Mouse (Mus musculus) hindbrain, postnatal 0 days (tissue): Measurements from ENCODE around the gene Hibadh. TPM values are rescaled to one million over a fixed set of nuclear protein-coding genes. Genes with fewer than 3 reads are reported as not detected.

Source experiments
- ATAC-seq: fragments of 200-750 bp; cut with Nextera tagmentation; 2 replicates; pipeline ENCODE4 v1.8.0; 2017; ENCODE audit warnings: mild to moderate bottlenecking, moderate TSS enrichment, moderate library complexity
- DNase-seq: peaks from one replicate; pipeline ENCODE4 v3.0.0-alpha.2; 2015; ENCODE audit warnings: low spot score
- H3K27ac ChIP-seq: fragments of 300-500 bp; sonication (generic); 2 replicates; pipeline ENCODE4 v1.5.1; 2014; ENCODE audit warnings: mild to moderate bottlenecking
- H3K27me3 ChIP-seq: fragments of 300-500 bp; sonication (generic); 2 replicates; pipeline ENCODE4 v1.6.1; 2014; ENCODE audit warnings: low read length, mixed read lengths; ENCODE audit not compliant: insufficient read depth
- H3K36me3 ChIP-seq: fragments of 300-500 bp; sonication (generic); 2 replicates; pipeline ENCODE4 v1.6.1; 2014; ENCODE audit warnings: low read length, mixed read lengths; ENCODE audit not compliant: insufficient read depth
- H3K4me1 ChIP-seq: fragments of 300-500 bp; sonication (generic); 2 replicates; pipeline ENCODE4 v1.6.1; 2014; ENCODE audit warnings: antibody characterized with exemption, low read length, mixed read lengths; ENCODE audit not compliant: insufficient read depth
- H3K4me2 ChIP-seq: fragments of 300-500 bp; sonication (generic); 2 replicates; pipeline ENCODE4 v1.6.1; 2014; ENCODE audit warnings: low read depth, mild to moderate bottlenecking, low read length, moderate library complexity, mixed read lengths
- H3K4me3 ChIP-seq: fragments of 300-500 bp; sonication (generic); 2 replicates; pipeline ENCODE4 v1.5.1; 2014; ENCODE audit warnings: low read length
- H3K9ac ChIP-seq: fragments of 300-500 bp; sonication (generic); replicated peaks from 2 replicates; pipeline ENCODE4 v1.6.1; 2014; ENCODE audit warnings: mild to moderate bottlenecking, low read length, moderate library complexity, mixed read lengths
- H3K9me3 ChIP-seq: fragments of 300-500 bp; sonication (generic); 2 replicates; pipeline ENCODE4 v1.6.1; 2016; ENCODE audit warnings: low read length, mixed read lengths
- CTCF ChIP-seq: IDR thresholded peaks from 2 replicates; pipeline ENCODE4 v1.5.1; 2016; ENCODE audit warnings: antibody characterized with exemption, control low read depth, low read depth
- WGBS: fragments of 180-500 bp; shearing (Covaris S2); extraction: QIAGEN DNeasy Blood & Tissue Kit; methylation state at CpG from one replicate; pipeline ENCODE4 v1.1.7; 2014; 5-methylcytosine and 5-hydroxymethylcytosine counted together
- polyA plus RNA-seq: library from polyadenylated mRNA; unstranded; fragments of >200 nt; fragmentation: Nextera tagmentation; extraction: Ambion mirVana; gene quantifications from 2 replicates; pipeline ENCODE4 v1.2.1, GENCODE M21; 2015
- total RNA-seq: library from RNA; depleted of rRNA; stranded (reverse); fragments of >200 nt; gene quantifications from 2 replicates; pipeline ENCODE4 v1.2.3, GENCODE M21; 2014

Gene Hibadh
- total and polyA plus RNA-seq, 2 experiments from 2014 or later = 35.3 to 71.9 TPM

DNA sequence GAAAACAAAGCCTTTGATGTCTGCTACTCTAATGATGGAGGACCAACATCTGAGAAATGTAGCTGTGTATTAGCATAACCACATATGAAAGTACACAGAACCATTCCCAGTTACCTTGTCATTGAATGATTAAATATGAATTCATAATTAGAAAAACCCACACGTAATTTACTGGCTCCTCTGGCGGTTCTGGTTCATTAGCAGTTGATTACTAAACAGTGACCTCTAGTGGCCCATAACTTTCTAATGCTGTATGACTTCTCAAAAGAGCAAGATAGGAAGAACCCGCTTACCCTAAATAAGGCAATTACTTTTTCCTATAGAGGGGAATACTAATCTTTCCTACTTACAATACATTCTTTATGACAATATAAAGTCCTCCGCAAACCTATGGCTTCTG lies 62.9 kb downstream of the Hibadh start:
- Histone ChIP-seq H3K4me3 (no peak overlapping the region), H3K9ac (no peak overlapping the region), H3K27me3 (0 out of 2 replicates have a peak, but pooled peaks cover 4% of the 10 kb centered on the region), H3K27ac (no peak overlapping the region), H3K36me3 (no peaks in the 10 kb centered on the region), H3K4me1 (no peaks in the 10 kb centered on the region), H3K4me2 (no peak overlapping the region), H3K9me3 (no peaks in the 10 kb centered on the region)
- WGBS = 19% methylated on average over 4 of the region's 4 CpGs
- DNase-seq (peak; percentile 85), ATAC-seq (no peak)
- TF ChIP-seq CTCF = peak; percentile 70

DNA sequence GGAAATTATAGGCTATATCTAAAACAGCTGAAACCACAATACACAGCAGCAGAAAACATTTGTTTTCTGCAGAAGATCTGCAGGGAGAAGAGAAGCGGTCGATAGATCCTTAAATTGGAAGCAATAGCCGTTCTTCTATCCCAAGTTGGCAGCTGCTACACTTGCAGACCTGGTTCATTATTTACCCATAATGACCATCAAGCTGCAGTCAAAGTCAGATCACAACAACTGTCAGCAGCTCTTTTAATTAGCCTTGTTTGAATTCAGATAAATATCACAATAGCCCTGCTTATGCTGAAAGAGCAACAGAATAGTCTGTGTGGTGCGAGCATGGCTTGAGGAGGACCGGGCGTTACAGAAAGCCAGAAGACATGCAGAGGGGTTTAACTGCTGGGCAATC lies 71.5 kb downstream of the Hibadh start:
- Histone ChIP-seq H3K27me3 (no peaks in the 10 kb centered on the region), H3K9ac (no peak overlapping the region), H3K4me3 (no peak overlapping the region), H3K9me3 (no peaks in the 10 kb centered on the region), H3K36me3 (no peaks in the 10 kb centered on the region), H3K27ac (no peak overlapping the region), H3K4me1 (no peaks in the 10 kb centered on the region), H3K4me2 (no peak overlapping the region)
- DNase-seq = no peak
- TF ChIP-seq CTCF = no peak
- WGBS = 65% methylated on average over 6 of the region's 6 CpGs
- ATAC-seq = no peak

DNA sequence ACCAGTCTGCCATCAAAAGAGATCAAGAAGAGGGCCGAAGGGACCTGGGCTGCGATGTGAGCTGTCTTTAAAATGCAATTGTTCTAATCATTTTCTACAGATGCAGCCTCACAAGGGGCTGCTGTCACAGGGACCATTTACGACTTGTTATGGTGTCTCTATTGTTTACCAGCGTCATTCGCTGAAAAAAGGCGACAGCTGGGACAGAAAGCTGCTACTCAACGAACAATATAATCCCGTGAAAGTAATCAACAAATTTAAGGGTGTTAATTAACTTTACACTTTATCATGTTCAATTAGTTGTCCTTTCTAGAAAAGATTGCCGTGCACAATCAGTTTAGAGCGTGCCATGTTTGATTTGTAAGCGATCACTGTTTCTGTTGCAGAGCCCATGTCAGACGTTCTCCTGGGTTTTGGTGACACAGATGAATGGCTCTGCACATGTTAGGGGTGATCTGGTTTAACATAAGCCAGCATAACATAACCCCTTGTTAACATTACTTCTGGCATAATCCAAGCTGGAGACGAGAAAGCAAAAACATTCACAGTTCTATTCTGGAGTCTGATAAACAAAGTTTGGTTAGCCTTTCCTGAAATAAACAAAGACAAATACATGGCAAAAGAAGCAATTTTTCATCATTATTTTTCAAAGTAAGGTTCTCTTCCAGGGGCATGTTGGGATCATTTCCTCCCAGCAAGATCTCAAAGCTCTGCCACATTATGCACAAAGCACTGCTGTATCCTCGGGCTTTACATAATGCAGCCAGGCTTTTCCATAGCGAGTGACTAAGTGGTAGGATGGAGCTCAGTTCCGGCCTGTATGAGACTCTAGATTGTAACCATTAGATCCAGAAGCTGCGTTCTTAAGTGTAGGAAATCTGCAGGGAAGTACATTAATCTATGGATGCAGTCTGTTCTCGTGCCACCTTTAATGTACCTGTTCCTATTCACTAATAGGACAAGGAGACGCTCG lies 72.6 kb downstream of the Hibadh start:
- 41% methylated on average over 20 of the region's 20 CpGs for WGBS
- Histone ChIP-seq H3K4me3 (no peak overlapping the region), H3K27me3 (no peaks in the 10 kb centered on the region), H3K36me3 (no peaks in the 10 kb centered on the region), H3K4me1 (no peaks in the 10 kb centered on the region), H3K9ac (no peak overlapping the region), H3K9me3 (no peaks in the 10 kb centered on the region), H3K27ac (no peak overlapping the region), H3K4me2 (no peak overlapping the region)
- peak; percentile 28 for DNase-seq
- no peak for TF ChIP-seq CTCF
- no peak for ATAC-seq

DNA sequence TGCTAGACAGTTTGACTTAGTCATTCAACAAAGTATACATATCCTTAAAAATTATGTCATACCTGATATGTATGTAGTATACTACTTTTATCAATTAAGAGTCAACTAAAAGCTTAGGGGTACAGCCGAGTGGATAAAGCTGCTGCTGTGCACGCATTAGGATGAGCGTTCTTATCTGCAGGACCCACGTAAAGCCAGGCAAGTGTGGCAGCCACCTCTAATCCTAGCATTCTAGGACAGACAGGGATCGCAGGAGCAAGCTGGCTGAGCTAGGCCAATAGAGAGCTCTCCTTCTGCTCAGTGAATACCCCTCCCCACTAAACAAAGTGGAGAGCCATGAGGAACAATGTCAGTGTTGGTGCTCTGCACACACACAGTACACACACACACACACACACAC lies 75.0 kb downstream of the Hibadh start:
- DNase-seq (no peak), ATAC-seq (no peak)
- no peaks in the 10 kb centered on the region for H3K27me3 ChIP-seq
- H3K36me3 ChIP-seq = no peaks in the 10 kb centered on the region
- no peak overlapping the region for H3K4me3 ChIP-seq
- no peak overlapping the region for H3K9ac ChIP-seq
- no peak overlapping the region for H3K4me2 ChIP-seq
- no peak for TF ChIP-seq CTCF
- no peak overlapping the region for H3K27ac ChIP-seq
- no peaks in the 10 kb centered on the region for H3K9me3 ChIP-seq
- 80% methylated on average over 5 of the region's 5 CpGs for WGBS
- no peaks in the 10 kb centered on the region for H3K4me1 ChIP-seq

DNA sequence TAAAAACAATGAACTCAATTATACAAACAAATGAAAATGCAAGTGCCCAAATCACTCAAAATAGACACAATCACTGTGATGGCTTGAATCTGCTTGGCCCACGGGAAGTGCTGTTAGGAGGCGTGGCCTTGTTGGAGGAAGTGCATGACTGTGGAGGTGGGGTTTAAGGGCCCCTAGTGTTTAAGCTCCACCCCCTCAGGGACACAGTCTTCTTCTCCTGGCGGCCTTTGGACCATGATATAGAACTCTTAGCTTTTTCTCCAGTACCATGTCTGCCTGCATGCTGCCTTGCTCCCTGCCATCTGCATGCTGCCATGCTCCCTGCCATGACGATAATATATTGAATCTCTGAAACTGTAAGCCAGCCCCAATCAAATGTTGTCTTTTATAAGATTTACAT lies 77.2 kb downstream of the Hibadh start:
- H3K9ac ChIP-seq = no peak overlapping the region
- no peak overlapping the region for H3K4me2 ChIP-seq
- no peaks in the 10 kb centered on the region for H3K4me1 ChIP-seq
- WGBS = 93% methylated on average over 4 of the region's 4 CpGs
- H3K27me3 ChIP-seq = no peaks in the 10 kb centered on the region
- TF ChIP-seq CTCF = no peak
- H3K4me3 ChIP-seq = no peak overlapping the region
- no peaks in the 10 kb centered on the region for H3K9me3 ChIP-seq
- no peaks in the 10 kb centered on the region for H3K36me3 ChIP-seq
- DNase-seq (no peak), ATAC-seq (no peak)
- H3K27ac ChIP-seq = no peak overlapping the region

DNA sequence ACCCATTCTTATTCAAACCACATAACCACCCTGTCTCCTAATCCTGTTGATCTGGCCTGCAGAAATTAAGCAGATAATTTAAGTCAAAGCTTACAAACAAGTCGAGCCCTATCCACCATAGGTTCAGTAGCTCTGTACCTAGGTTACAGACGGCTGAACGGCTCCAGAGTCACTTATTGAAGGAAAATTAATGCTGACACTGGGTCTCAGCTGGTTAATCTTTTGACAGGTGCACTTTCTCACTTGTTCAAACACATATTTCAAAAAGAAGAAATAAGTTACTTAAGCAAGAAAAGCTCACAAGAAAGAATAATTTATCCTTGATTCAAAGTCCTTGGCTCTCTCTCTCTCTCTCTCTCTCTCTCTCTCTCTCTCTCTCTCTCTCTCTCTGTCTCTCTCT lies 81.1 kb downstream of the Hibadh start:
- H3K4me1 ChIP-seq = no peaks in the 10 kb centered on the region
- WGBS = 83% methylated on average over 3 of the region's 3 CpGs
- H3K4me2 ChIP-seq = no peak overlapping the region
- H3K27me3 ChIP-seq = no peaks in the 10 kb centered on the region
- no peak overlapping the region for H3K4me3 ChIP-seq
- no peaks in the 10 kb centered on the region for H3K9me3 ChIP-seq
- no peak overlapping the region for H3K9ac ChIP-seq
- ATAC-seq (no peak), DNase-seq (no peak)
- no peaks in the 10 kb centered on the region for H3K36me3 ChIP-seq
- TF ChIP-seq CTCF = no peak
- no peak overlapping the region for H3K27ac ChIP-seq

DNA sequence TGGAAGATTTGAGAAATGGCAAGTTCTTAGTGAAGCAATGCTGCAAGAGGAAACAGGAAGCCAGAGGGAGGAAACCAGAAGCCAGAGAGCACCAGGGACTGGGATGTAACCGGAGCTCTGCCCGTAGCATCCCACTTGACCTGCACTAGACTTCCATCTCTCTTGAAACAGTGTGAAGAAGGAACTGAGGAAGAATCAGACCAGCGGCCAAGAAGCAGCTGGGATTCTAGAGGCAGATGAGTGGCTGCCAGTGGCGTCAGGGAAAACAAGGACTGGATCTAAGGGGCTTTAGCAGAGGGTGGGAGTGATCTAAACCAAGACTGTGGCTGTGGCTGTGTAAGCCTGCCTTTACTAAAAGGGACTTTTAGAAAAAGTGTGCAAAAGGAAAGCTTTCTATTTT lies 95.8 kb downstream of the Hibadh start:
- no peaks in the 10 kb centered on the region for H3K9me3 ChIP-seq
- H3K4me3 ChIP-seq = no peak overlapping the region
- no peak overlapping the region for H3K27ac ChIP-seq
- ATAC-seq (no peak), DNase-seq (no peak)
- 41% methylated on average over 4 of the region's 4 CpGs for WGBS
- peaks cover 7% of the 10 kb centered on the region; the same call in 1 of the 2 replicates for H3K36me3 ChIP-seq
- H3K27me3 ChIP-seq = no peaks in the 10 kb centered on the region
- no peak overlapping the region for H3K4me2 ChIP-seq
- TF ChIP-seq CTCF = no peak
- no peaks in the 10 kb centered on the region for H3K4me1 ChIP-seq
- H3K9ac ChIP-seq = no peak overlapping the region
